Mouse (Mus musculus) cerebellum, adult 2 months (tissue): ENCODE results near the gene Zfp579.

ENCODE experiments used
- CTCF ChIP-seq: fragments of 200-500 bp; IDR thresholded peaks from 2 replicates; pipeline ENCODE4 v1.5.1; 2011; ENCODE audit warnings: low read depth, mild to moderate bottlenecking, control low read depth, low read length, moderate library complexity, borderline replicate concordance; ENCODE audit not compliant: insufficient read depth
- POLR2A ChIP-seq: fragments of 200-500 bp; IDR thresholded peaks from 2 replicates; pipeline ENCODE4 v1.6.1; 2011; ENCODE audit warnings: low read length, control low read depth, borderline replicate concordance; ENCODE audit not compliant: insufficient read depth

DNA sequence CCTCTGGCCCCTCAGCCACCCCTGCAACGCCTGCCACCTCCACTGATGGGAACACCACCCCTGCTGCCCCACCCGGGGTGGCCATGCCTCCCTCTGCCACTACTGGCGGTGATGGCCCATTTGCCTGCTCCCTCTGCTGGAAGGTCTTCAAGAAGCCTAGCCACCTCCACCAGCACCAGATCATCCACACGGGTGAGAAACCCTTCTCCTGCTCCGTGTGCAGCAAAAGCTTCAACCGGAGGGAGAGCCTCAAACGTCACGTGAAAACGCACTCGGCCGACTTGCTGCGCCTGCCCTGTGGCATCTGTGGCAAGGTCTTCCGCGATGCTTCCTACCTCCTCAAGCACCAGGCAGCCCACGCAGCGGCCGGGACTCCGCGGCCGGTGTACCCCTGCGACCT lies 34.0 kb upstream of the Zfp579 start:
- no peak for TF ChIP-seq CTCF
- no peak for TF ChIP-seq POLR2A
